Mouse (Mus musculus): Measurements from ENCODE around the gene Rin3. TPM values are rescaled to one million over a fixed set of nuclear protein-coding genes. Genes with fewer than 3 reads are reported as not detected.

Gene Rin3
- polyA plus RNA-seq, 1 experiment from 2014 or later: 9.2 TPM

- Histone ChIP-seq H3K36me3 (ENCODE audit: control insufficient read depth, insufficient read depth) (no peaks in the 10 kb centered on the region), H3K9me3 (replicated peaks; ENCODE audit: control insufficient read depth, low read length) (no peaks in the 10 kb centered on the region), H3K27me3 (ENCODE audit: control insufficient read depth, insufficient read depth, low read depth, low read length) (no peaks in the 10 kb centered on the region), H3K27ac (ENCODE audit: low read length) (no peak overlapping the region), H3K4me3 (ENCODE audit: low read depth, low read length) (no peak overlapping the region), H3K4me1 (ENCODE audit: control insufficient read depth, low read depth, low read length) (no peaks in the 10 kb centered on the region), H3K4me2 (ENCODE audit: low read depth, low read length) (no peak overlapping the region), H3K9ac (ENCODE audit: low read depth, low read length) (no peak overlapping the region)
- ATAC-seq (ENCODE audit: low read depth): no peak
- WGBS (ENCODE audit: insufficient replicate concordance): 44% methylated on average over 2 of the region's 2 CpGs
Measured at GRCm38 (mm10) chr12:102326753-102327340, 44.0 kb downstream of the Rin3 start.

DNA sequence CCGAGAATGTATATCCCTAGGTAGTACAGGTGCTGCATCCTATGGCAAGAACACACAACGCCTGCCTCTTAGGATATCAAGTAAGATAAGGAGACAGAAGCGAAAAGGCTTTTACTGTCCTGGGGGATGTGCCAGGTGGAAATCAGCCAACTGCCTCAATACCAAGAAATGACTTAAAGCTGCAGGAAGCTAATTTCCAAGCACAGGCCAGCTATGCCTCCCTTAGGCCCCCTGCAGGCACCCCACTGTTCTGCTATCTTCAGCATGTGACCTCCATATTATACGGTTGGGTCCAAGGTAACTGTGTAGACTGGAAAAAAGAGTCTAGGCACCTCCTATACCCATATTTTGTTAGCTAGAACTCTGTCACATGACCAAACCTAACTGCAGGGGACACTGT is 44.7 kb downstream of the Rin3 start:
- 56% methylated on average over 4 of the region's 4 CpGs for WGBS (ENCODE audit: insufficient replicate concordance)
- no peak overlapping the region for H3K27ac ChIP-seq (ENCODE audit: low read length)
- ATAC-seq (ENCODE audit: low read depth): no peak

DNA sequence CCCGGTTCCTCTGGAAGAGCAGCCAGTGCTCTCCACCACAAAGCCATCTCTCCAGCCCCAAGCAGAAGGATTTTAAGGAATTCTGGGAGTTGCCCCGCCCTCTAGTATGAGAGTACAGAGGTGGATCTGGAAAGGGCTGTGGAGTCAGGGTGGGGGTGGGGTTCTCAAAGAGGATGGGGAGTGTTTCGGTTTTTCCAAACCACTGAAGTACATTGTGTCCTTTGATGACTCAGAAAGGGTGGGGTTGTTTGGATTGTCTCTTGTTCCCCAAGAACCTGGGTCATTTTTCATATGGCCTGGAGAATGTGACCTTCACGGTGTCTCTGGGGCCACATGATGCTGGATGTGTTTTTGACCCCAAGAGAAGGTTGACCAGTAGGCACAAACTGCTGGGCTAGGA is 45.2 kb downstream of the Rin3 start:
- no peaks in the 10 kb centered on the region for H3K27me3 ChIP-seq (ENCODE audit: control insufficient read depth, insufficient read depth, low read depth, low read length)
- no peaks in the 10 kb centered on the region for H3K4me1 ChIP-seq (ENCODE audit: control insufficient read depth, low read depth, low read length)
- no peak overlapping the region for H3K4me3 ChIP-seq (ENCODE audit: low read depth, low read length)
- WGBS (ENCODE audit: insufficient replicate concordance): 70% methylated on average over 4 of the region's 4 CpGs
- H3K36me3 ChIP-seq (ENCODE audit: control insufficient read depth, insufficient read depth): no peaks in the 10 kb centered on the region
- H3K4me2 ChIP-seq (ENCODE audit: low read depth, low read length): no peak overlapping the region
- ATAC-seq (ENCODE audit: low read depth): no peak
- no peak overlapping the region for H3K27ac ChIP-seq (ENCODE audit: low read length)
- no peaks in the 10 kb centered on the region for H3K9me3 ChIP-seq (replicated peaks; ENCODE audit: control insufficient read depth, low read length)
- no peak overlapping the region for H3K9ac ChIP-seq (ENCODE audit: low read depth, low read length)

More for the DNA sequence above, 44.7 kb downstream of the Rin3 start:
- no peaks in the 10 kb centered on the region for H3K27me3 ChIP-seq (ENCODE audit: control insufficient read depth, insufficient read depth, low read depth, low read length)
- H3K4me1 ChIP-seq (ENCODE audit: control insufficient read depth, low read depth, low read length): no peaks in the 10 kb centered on the region
- H3K36me3 ChIP-seq (ENCODE audit: control insufficient read depth, insufficient read depth): no peaks in the 10 kb centered on the region
- H3K4me2 ChIP-seq (ENCODE audit: low read depth, low read length): no peak overlapping the region
- no peaks in the 10 kb centered on the region for H3K9me3 ChIP-seq (replicated peaks; ENCODE audit: control insufficient read depth, low read length)
- no peak overlapping the region for H3K4me3 ChIP-seq (ENCODE audit: low read depth, low read length)
- H3K9ac ChIP-seq (ENCODE audit: low read depth, low read length): no peak overlapping the region

DNA sequence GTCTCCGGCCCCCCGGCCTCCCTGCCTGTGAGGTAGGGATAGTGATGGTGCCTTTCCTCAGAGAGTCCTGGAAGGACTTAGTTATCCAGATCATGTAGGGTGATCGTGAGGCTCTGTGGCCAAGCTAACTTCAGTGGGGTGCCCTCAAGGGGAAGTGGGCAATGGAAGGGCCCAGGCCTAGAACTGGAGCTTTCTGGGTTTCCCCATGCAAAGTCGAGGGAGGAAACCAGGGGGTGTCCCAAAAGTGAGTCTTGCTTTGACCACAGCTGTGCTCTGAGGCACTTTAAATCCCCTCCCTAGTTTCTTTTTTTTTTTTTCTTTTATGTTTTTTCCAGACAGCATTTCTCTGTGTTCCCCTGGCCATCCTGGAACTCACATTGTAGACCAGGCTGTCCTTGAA is 47.3 kb downstream of the Rin3 start:
- H3K9ac ChIP-seq (ENCODE audit: low read depth, low read length): no peak overlapping the region
- ATAC-seq (ENCODE audit: low read depth): no peak
- no peaks in the 10 kb centered on the region for H3K36me3 ChIP-seq (ENCODE audit: control insufficient read depth, insufficient read depth)
- no peaks in the 10 kb centered on the region for H3K4me1 ChIP-seq (ENCODE audit: control insufficient read depth, low read depth, low read length)
- 49% methylated on average over 4 of the region's 4 CpGs for WGBS (ENCODE audit: insufficient replicate concordance)
- H3K9me3 ChIP-seq (replicated peaks; ENCODE audit: control insufficient read depth, low read length): no peaks in the 10 kb centered on the region
- H3K27me3 ChIP-seq (ENCODE audit: control insufficient read depth, insufficient read depth, low read depth, low read length): no peaks in the 10 kb centered on the region
- H3K4me3 ChIP-seq (ENCODE audit: low read depth, low read length): no peak overlapping the region
- H3K4me2 ChIP-seq (ENCODE audit: low read depth, low read length): no peak overlapping the region
- H3K27ac ChIP-seq (ENCODE audit: low read length): no peak overlapping the region

DNA sequence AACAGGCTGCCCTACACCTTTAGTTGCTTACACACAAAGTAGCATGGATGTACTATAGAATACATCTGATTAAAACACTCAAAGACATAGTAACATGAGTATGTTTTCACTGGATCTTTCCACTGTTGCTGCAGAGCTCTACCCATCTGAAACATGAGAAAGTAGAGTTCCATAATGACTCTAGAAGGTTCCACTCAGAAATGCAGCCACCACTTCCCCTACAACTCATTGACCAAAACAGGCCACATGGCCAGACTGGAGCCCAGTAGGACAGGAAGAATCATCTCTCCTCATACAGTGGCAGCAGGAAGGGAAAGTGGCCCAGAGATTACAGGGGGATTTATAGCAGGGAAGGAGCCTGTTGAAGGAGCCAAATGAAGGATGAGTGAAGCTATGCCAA is 47.9 kb downstream of the Rin3 start:
- no peaks in the 10 kb centered on the region for H3K9me3 ChIP-seq (replicated peaks; ENCODE audit: control insufficient read depth, low read length)
- H3K4me1 ChIP-seq (ENCODE audit: control insufficient read depth, low read depth, low read length): no peaks in the 10 kb centered on the region
- H3K9ac ChIP-seq (ENCODE audit: low read depth, low read length): no peak overlapping the region
- no peak overlapping the region for H3K4me3 ChIP-seq (ENCODE audit: low read depth, low read length)
- H3K27ac ChIP-seq (ENCODE audit: low read length): no peak overlapping the region
- H3K4me2 ChIP-seq (ENCODE audit: low read depth, low read length): no peak overlapping the region
- H3K36me3 ChIP-seq (ENCODE audit: control insufficient read depth, insufficient read depth): no peaks in the 10 kb centered on the region
- no peak for ATAC-seq (ENCODE audit: low read depth)
- no peaks in the 10 kb centered on the region for H3K27me3 ChIP-seq (ENCODE audit: control insufficient read depth, insufficient read depth, low read depth, low read length)

- Histone ChIP-seq H3K4me2 (ENCODE audit: low read depth, low read length) (no peak overlapping the region), H3K4me1 (ENCODE audit: control insufficient read depth, low read depth, low read length) (no peaks in the 10 kb centered on the region), H3K9me3 (replicated peaks; ENCODE audit: control insufficient read depth, low read length) (no peaks in the 10 kb centered on the region), H3K27ac (ENCODE audit: low read length) (no peak overlapping the region), H3K4me3 (ENCODE audit: low read depth, low read length) (no peak overlapping the region), H3K36me3 (ENCODE audit: control insufficient read depth, insufficient read depth) (no peaks in the 10 kb centered on the region), H3K9ac (ENCODE audit: low read depth, low read length) (no peak overlapping the region), H3K27me3 (ENCODE audit: control insufficient read depth, insufficient read depth, low read depth, low read length) (no peaks in the 10 kb centered on the region)
- 77% methylated on average over 2 of the region's 2 CpGs for WGBS (ENCODE audit: insufficient replicate concordance)
- ATAC-seq (ENCODE audit: low read depth): no peak
Measured at GRCm38 (mm10) chr12:102333101-102333500, 50.3 kb downstream of the Rin3 start.

GRCm38 (mm10) chr12:102339085-102339484 is 56.2 kb downstream of the Rin3 start:
- ATAC-seq (ENCODE audit: low read depth): no peak
- WGBS (ENCODE audit: insufficient replicate concordance): 37% methylated on average over 2 of the region's 2 CpGs
- no peaks in the 10 kb centered on the region for H3K9me3 ChIP-seq (replicated peaks; ENCODE audit: control insufficient read depth, low read length)
- no peak overlapping the region for H3K9ac ChIP-seq (ENCODE audit: low read depth, low read length)
- no peak overlapping the region for H3K4me2 ChIP-seq (ENCODE audit: low read depth, low read length)
- H3K4me3 ChIP-seq (ENCODE audit: low read depth, low read length): no peak overlapping the region
- H3K27ac ChIP-seq (ENCODE audit: low read length): no peak overlapping the region
- no peaks in the 10 kb centered on the region for H3K4me1 ChIP-seq (ENCODE audit: control insufficient read depth, low read depth, low read length)
- no peaks in the 10 kb centered on the region for H3K27me3 ChIP-seq (ENCODE audit: control insufficient read depth, insufficient read depth, low read depth, low read length)
- no peaks in the 10 kb centered on the region for H3K36me3 ChIP-seq (ENCODE audit: control insufficient read depth, insufficient read depth)

GRCm38 (mm10) chr12:102340471-102340870 is 57.6 kb downstream of the Rin3 start:
- H3K36me3 ChIP-seq (ENCODE audit: control insufficient read depth, insufficient read depth): no peaks in the 10 kb centered on the region
- no peak overlapping the region for H3K4me3 ChIP-seq (ENCODE audit: low read depth, low read length)
- H3K27ac ChIP-seq (ENCODE audit: low read length): no peak overlapping the region
- no peaks in the 10 kb centered on the region for H3K4me1 ChIP-seq (ENCODE audit: control insufficient read depth, low read depth, low read length)
- no peaks in the 10 kb centered on the region for H3K27me3 ChIP-seq (ENCODE audit: control insufficient read depth, insufficient read depth, low read depth, low read length)
- H3K9ac ChIP-seq (ENCODE audit: low read depth, low read length): no peak overlapping the region
- H3K9me3 ChIP-seq (replicated peaks; ENCODE audit: control insufficient read depth, low read length): no peaks in the 10 kb centered on the region
- H3K4me2 ChIP-seq (ENCODE audit: low read depth, low read length): no peak overlapping the region
- no peak for ATAC-seq (ENCODE audit: low read depth)
- WGBS (ENCODE audit: insufficient replicate concordance): 61% methylated on average over 6 of the region's 6 CpGs

DNA sequence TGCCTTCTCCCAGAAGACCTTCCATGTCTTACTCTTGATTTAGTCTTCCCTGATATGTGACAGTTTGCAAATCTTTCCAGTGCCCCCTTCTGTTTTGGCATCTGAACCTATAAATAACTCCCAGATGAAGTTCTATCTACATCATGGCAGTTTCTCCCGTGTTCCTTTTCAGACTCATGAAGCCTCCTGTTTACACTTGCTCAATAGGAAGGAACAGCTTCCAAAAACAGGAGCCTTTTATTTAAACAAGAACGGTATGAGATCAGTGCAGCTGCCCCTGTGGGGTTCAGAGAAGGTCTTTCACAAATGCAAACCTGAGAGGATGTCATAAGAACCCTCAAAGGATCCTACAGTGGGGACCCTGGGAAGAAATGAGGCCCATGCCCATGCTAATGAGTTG is 59.3 kb downstream of the Rin3 start:
- no peak for ATAC-seq (ENCODE audit: low read depth)
- H3K27me3 ChIP-seq (ENCODE audit: control insufficient read depth, insufficient read depth, low read depth, low read length): no peaks in the 10 kb centered on the region
- H3K4me2 ChIP-seq (ENCODE audit: low read depth, low read length): no peak overlapping the region
- 43% methylated on average over 2 of the region's 2 CpGs for WGBS (ENCODE audit: insufficient replicate concordance)
- no peaks in the 10 kb centered on the region for H3K36me3 ChIP-seq (ENCODE audit: control insufficient read depth, insufficient read depth)
- H3K27ac ChIP-seq (ENCODE audit: low read length): no peak overlapping the region
- H3K4me3 ChIP-seq (ENCODE audit: low read depth, low read length): no peak overlapping the region
- no peak overlapping the region for H3K9ac ChIP-seq (ENCODE audit: low read depth, low read length)
- H3K9me3 ChIP-seq (replicated peaks; ENCODE audit: control insufficient read depth, low read length): no peaks in the 10 kb centered on the region
- no peaks in the 10 kb centered on the region for H3K4me1 ChIP-seq (ENCODE audit: control insufficient read depth, low read depth, low read length)

All from liver, embryonic 16.5 days (tissue).